Mouse (Mus musculus): ENCODE data around the gene Tjp1. TPM values are rescaled to one million over a fixed set of nuclear protein-coding genes. Genes with fewer than 3 reads are reported as not detected.

Gene Tjp1
- total RNA-seq, 2 experiments from 2014 or later: 14.2 to 16.9 TPM

DNA sequence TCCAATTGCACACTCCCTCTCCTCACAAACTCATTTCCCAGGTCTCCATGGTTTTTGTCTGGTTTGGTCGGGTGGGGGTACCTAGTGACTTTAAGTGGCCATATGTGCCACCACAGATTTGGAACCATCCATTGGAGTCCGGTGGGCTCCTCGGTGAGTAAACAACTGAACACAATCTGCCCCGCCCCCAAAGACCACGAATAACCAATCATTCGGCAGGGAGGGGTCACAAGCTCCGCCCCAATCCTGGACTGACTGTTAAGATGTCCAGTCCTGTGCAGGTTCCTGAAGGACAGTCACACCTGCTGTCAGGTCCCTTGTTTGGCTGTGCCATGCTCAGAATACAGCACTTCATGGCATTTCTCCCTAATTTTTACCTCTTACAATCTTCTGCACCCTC, 37.1 kb downstream of the Tjp1 start:
- ATAC-seq (replicated peaks; ENCODE audit: low FRiP score, low TSS enrichment, poor library complexity, severe bottlenecking): no peak

DNA sequence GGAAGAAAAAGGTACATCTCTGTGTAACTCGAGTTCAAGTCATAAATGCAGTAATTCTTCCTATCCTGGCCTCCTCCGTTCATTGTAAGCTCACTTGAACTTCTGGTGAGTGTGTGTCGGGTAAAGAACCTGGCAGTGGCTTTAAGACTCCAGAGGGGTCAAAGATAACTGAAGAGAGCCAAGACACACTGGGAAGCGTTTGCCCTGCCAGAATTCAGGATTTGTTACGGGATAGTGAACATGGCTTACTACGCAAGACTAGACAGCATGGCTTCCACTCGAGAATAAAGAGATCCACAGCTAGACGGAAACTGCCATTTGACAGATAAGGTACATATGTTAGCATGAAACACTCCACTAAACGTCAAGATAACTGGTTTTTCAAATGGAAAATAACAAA, 37.8 kb downstream of the Tjp1 start:
- ATAC-seq (replicated peaks; ENCODE audit: low FRiP score, low TSS enrichment, poor library complexity, severe bottlenecking): no peak

DNA sequence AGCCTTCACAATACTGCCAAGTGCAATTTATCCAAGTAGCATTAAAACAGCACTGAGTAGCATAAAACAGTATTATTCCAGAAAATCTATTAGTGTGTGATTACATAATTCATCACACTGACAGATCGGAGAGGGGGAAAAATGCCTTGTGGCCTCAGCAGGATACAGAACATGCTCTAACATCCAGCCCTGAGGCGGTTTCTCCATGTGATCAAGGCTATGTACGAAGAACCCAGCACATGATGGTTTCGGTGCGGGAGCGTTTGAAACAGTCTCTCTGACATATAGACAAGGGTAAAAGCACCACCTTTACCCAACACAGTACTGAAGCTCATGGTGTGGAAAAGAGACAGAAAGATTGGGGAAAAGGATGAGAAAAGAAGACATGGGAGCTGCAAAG, 38.4 kb downstream of the Tjp1 start:
- ATAC-seq (replicated peaks; ENCODE audit: low FRiP score, low TSS enrichment, poor library complexity, severe bottlenecking): no peak

DNA sequence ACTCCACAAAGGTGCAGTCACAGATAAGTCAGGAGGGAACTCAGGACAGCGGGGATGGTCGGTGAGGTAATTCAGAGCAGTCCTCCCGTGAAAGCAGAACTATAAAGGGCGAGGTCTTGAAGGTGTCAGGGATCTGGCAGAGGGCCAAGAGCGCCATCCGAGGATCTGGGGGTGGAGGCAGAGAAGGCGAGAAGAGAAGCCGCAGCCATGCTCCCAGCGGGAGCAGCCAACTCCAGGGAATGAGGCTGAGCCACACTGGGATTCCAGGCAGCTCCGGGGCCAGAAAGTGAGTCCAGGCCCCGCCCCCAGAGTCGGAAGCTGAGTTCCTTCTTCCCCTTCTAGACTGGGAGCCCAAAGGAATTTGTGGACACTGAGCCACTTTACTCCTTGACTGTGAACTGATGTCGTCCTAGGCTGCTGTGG, 41.3 kb downstream of the Tjp1 start:
- ATAC-seq (replicated peaks; ENCODE audit: low FRiP score, low TSS enrichment, poor library complexity, severe bottlenecking): no peak

DNA sequence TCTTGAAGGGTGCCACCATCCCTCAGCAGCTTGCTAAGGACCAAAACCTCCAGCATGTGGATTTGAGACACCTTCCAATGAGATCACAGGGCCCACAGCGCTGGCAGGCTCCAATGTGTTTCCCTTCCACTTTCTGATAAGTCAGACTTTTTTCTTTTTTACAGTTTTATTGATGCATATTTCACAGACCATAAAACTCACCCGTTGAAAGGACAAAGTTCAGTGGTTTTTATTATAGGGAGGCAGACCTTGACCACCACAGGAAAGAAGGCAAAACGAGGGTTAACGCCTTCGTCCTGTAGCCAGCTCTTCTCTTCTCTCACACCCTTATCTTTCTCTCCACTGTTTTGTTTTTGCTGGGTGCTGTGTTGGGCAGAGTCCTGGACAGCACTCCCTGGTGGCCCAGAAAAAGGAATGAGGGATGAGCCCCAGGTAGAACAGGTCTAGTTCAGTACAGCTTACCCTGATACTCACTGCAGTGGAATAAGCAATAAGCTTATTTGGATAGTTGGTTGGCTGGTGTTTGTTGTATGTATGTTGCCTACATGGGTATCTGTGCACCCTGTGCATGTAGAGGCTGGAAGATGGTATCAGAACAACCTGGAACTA, 43.3 kb downstream of the Tjp1 start:
- ATAC-seq (replicated peaks; ENCODE audit: low FRiP score, low TSS enrichment, poor library complexity, severe bottlenecking): no peak

DNA sequence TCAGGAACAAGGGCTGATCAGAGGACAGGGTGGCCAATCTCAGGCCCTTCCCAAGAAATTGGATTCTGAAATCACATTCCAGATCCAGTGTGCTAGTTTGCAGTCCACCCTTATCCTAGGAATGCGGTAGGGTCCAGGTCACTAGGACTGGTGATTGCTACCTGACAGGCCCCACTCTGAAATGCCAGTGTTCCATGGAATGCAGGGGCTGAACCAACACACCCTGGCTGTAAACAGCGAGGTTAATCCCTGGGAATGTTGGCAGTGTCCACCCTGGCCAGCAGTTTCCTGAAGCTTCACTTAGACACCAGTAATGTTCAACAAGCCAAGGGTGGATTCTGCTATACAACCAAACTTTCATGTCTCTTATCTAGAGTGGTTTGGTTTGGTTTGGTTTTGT, 45.4 kb downstream of the Tjp1 start:
- no peak for ATAC-seq (replicated peaks; ENCODE audit: low FRiP score, low TSS enrichment, poor library complexity, severe bottlenecking)

DNA sequence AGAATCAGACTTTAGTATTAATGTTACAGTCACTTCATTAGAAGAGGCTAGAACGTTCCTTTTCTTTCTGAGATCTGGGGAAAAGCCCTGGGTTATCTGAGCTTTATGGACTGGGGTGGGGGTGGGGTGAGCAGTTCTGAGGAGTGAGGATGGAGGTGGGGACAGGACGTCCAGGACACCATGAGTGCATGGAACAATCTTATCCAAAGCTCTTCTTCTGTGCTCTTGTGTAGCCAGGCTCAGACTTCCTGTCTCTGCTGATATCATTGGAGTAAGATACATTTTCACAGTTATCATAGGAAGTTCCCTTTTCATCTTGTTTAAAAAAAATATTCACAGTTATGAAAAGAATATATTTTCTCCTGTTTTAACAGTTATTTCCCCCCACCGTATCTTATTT, 55.5 kb downstream of the Tjp1 start:
- ATAC-seq (replicated peaks; ENCODE audit: low FRiP score, low TSS enrichment, poor library complexity, severe bottlenecking): no peak

DNA sequence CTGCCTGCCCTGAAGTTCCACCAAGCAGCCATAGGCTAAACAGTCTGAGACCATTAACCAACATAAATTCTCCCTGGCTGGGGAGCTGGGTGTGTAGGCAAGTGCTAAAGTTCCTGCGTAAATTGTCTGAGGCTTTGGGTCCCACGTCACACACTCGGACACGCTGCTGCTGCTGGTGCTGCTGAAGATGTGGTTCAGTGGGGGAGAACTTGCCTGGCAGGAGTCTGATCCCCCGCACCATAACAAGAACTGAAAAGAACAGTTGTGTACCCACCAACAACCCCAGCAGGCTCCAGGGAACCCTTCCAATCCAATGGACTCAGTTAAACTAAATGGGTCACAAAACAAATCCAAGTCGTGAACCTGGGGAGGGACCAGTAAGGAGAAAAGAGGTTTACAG, 56.2 kb downstream of the Tjp1 start:
- no peak for ATAC-seq (replicated peaks; ENCODE audit: low FRiP score, low TSS enrichment, poor library complexity, severe bottlenecking)

DNA sequence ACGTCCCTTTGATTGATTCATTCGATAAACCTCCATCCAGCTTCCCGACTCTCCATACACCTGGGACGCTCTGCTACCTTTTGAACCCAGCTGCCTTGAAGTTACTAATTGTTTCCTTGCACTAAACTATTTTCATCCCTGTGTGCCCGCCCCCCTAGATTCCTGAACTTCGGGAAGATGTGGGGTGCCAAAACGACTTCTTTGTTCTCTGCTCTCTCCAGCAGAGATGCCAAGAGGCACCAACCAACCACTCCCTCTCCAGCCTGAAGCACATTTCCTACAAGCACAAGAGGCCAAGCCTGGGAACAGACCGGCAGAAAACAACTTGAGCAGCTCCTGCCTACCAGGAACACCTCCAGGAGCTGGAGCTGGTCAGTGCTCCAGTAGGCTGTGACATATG, 57.4 kb downstream of the Tjp1 start:
- no peak for ATAC-seq (replicated peaks; ENCODE audit: low FRiP score, low TSS enrichment, poor library complexity, severe bottlenecking)

DNA sequence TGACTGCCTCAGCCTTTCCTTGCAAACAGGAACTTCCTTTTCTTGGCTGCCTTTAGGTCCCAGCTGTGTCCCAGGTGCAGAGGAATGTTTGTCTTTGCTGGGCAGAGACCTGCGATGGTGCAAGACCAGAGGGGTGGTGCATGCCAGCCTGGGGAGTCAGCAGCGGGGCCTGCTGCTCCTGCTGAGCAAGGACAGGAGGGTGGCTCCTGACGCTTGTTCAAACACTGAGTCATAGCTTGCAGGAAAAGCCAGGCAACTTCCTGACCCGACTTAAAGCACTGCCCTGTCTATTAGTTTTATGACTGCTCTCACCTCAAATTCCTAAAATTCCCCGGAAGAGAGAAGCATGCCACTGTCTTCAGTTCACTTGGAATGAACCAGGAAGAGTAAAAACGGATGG, 57.9 kb downstream of the Tjp1 start:
- no peak for ATAC-seq (replicated peaks; ENCODE audit: low FRiP score, low TSS enrichment, poor library complexity, severe bottlenecking)

DNA sequence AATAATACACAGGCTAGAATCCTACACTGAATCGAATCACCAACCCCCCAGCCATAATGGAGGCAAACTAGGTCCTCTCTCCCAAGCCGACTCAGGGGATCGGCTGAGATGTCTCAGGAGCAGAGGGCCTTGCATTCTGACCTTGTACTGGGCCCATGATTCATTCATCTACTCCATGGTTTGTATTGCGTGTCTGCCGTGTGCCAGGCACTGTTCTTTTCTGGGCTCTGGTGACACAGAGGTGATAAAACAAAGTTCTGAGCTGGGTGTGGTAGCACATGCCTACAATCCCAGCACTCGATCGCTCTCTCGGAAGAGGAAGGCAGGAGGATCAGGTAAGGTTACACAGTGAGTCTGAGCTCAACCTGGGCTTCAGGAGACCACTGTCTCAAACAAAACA, 59.4 kb downstream of the Tjp1 start:
- no peak for ATAC-seq (replicated peaks; ENCODE audit: low FRiP score, low TSS enrichment, poor library complexity, severe bottlenecking)

DNA sequence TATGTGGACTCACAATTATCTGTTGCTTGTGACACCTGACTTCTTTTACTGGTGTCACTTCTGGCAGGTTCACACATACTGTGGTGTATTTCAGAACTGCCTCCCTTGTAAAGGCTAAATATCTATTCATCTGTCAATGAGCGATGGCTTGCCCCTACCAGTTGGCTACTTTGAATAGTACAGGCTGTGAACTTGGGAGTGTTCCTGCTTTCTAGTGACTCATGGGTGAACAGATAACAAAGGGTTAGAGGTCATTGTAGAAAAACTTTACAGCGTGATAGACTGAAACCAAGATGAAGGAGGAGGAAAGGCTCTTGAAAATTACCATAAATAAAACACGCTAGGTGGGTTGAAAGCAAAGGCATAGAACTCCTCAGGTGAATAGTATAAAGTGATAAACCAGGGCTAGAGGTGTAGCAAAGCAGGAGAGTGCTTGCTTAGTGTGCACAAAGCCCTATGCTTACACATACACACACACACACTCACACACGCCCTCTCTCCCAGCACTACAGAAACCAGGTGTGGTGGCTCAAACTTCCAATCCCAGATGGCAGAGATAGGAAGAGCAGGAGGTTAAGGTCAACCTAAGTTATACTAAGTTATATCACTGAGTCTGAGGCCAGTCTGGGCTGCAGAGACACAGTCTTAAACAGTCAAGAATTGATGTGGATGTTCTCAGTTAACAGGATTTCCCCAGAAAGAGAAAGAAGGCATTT, 60.1 kb downstream of the Tjp1 start:
- ATAC-seq (replicated peaks; ENCODE audit: low FRiP score, low TSS enrichment, poor library complexity, severe bottlenecking): no peak

DNA sequence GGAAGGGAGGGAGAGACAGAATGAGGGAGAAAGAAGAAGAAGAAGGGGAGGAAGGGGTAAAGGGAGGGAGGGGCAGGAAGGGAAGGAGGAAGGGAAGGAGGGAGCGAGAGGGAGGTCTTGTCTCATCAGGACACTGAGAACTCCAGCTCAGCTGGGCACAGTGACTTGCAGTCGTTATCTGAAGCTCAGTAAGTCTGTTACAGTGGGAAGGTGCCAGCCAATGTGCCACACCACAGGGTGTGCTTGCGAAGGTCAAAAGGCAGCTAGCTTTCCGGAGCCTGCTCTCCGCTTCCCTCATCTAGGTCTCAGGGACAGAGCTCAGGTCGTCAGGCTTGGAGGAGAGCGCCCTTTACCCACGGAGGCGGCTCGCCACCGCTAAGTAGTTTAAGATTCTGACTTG, 61.4 kb downstream of the Tjp1 start:
- no peak for ATAC-seq (replicated peaks; ENCODE audit: low FRiP score, low TSS enrichment, poor library complexity, severe bottlenecking)

DNA sequence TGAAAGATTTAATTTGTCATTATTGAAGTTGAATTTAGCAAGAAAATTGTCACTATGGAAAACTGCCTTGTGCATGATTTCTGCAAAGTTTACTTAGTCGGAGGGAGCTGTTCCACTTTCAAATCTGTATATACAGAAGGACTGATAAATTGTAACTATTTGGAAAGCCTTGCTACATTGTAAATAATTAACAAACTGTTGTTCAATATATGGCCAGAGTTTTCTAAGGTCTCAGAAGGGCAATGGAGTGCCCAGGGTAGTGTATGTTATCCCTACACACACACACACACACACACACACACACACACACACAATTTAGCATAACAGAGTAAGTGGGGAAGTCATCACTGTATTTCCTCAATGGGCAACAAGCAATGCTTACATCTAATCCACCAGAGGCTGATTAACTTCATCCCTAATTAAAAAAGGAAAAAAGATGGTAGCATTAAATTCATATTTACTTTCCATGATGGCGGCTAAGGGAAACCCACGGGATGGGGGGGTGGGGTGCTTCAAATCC, 63.0 kb downstream of the Tjp1 start:
- no peak for ATAC-seq (replicated peaks; ENCODE audit: low FRiP score, low TSS enrichment, poor library complexity, severe bottlenecking)

DNA sequence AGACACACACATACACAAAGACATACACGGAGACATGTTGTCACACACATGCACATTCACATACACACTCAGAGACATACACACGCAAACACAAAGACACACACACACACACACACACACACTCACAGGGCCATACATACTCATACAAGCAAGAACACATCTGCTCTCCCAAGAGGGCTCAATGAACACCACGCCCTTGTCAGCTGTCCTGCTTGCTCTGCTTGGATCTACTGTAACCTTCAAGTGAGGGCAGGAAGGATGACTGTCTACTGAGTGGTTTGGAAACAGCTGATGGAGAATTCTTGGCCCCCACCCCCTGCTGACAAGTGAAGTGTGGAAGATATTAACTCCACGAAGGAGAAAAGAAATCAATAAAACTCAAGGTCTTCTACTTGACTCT, 64.1 kb downstream of the Tjp1 start:
- ATAC-seq (replicated peaks; ENCODE audit: low FRiP score, low TSS enrichment, poor library complexity, severe bottlenecking): no peak

DNA sequence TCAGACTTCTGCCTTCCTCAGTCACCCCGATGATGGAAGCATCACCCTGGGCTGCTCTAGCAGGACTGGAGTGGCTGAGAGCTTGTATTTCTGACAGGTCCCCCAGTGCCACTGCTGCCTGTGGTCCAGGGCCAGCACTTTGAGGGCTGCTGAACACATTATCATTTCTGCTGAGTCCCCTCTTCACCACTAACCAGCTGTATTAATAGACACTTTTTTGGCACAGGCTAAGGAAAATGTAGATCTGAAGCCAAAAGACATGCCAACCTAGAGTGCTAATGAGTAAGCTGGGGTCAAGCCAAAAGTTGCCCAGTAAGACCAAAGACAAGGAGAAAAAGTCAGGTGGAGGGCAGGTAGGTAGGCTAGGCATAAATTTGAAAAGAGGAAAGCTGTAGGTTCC, 66.2 kb downstream of the Tjp1 start:
- ATAC-seq (replicated peaks; ENCODE audit: low FRiP score, low TSS enrichment, poor library complexity, severe bottlenecking): no peak

DNA sequence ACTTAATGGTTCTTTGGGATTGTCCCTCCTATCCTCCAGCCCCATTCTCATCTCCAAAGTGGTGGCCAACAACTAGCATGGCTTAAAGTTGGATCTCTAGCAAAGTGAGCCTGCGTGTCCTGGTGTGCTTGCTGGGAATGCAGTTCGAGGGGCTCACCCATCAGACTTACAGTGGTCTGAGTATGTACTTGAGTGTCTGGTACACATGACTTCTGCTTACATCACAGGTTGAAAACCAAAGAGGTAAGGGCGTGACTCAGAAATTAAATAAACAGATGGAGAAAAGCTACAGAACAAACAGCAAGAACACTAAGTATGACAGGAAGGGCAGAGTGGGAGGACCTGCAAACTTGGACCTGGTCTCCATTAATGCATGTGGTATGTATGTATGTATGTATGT, 67.4 kb downstream of the Tjp1 start:
- no peak for ATAC-seq (replicated peaks; ENCODE audit: low FRiP score, low TSS enrichment, poor library complexity, severe bottlenecking)

DNA sequence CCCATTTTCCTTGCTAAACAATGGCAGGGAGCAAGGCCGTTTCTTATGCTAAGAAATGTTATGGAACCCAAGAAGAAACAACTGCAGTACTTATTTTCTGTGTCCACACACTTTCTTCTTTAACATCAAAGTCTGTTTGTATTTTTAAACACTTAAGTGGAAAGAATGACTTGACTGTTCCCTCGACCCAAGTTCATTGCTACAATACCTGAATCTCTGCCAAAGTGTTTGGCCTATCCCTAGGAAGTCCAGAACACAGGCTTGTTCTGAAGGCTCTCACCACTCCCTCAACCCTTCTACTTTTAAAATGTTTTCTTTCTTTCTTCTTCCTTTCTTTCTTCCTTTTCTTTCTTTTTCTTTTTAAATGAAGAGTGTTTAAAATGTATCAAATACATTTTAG, 71.5 kb downstream of the Tjp1 start:
- ATAC-seq (replicated peaks; ENCODE audit: low FRiP score, low TSS enrichment, poor library complexity, severe bottlenecking): no peak

DNA sequence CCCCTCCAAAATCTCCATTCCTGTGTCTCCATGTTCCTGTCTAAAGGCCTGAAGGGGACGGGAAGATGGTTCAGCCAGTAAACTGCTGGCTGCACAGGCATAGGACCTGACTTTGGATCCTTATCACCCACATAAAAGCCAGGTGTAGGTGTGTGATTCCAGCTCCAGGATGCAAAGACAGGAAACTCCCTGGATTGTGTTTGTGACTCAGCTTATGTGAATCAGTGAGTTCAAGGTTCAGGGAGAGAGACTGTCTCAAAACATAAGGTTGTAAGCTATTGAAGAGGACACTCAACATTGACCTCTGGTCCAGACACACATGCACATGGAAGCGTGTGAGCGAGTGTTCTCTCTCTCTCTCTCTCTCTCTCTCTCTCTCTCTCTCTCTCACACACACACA, 72.4 kb downstream of the Tjp1 start:
- no peak for ATAC-seq (replicated peaks; ENCODE audit: low FRiP score, low TSS enrichment, poor library complexity, severe bottlenecking)

DNA sequence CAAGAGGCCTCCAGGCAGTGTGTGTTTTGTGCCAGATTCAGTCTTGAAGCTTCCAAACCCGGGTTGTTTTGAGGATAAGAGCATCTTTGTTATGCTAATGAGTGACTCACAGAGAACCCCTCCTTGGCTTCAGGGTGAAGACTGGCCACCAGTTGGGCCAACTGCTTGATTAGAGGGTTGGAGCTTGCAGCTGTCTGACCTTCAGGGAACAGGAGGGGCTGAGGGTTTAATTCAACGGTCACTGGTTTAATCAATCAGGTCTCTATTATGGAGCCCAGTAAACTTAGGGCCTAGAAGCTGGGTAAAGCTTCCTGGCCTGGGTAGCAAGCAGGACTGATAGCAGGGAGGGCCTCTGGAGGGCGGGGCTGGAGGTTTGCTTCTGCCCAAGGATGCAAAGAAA, 73.3 kb downstream of the Tjp1 start:
- ATAC-seq (replicated peaks; ENCODE audit: low FRiP score, low TSS enrichment, poor library complexity, severe bottlenecking): no peak

DNA sequence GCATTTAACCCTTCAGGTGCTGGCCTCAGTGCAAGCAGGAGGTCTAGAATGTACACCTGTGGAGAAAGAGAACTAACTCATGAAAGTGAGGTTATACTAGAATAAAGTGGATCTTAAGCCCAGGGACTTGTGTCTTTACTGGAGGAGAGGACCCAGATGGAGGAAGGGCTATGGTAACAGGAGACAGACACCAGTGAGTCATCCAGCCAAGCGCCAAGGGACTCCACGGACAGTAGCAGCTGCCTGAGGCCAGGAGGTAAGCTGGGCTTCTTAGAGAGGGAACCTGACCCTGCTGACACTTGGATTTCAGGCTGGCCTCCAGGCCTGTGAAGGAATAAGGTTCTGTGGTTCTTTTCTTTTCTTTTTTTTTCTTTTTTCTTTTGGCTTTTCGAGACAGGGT, 75.3 kb downstream of the Tjp1 start:
- no peak for ATAC-seq (replicated peaks; ENCODE audit: low FRiP score, low TSS enrichment, poor library complexity, severe bottlenecking)

All from megakaryocyte-erythroid progenitor cell, adult 5-6 weeks (primary cell).